Mouse (Mus musculus) small intestine, adult 2 months (tissue): Measurements from ENCODE around the gene Kdelc2.

Experiments
- CTCF ChIP-seq: fragments of 200-500 bp; IDR thresholded peaks from 2 replicates; pipeline ENCODE4 v1.5.1; 2012; ENCODE audit warnings: low read depth, mild to moderate bottlenecking, control low read depth, inconsistent platforms, low read length, moderate library complexity, mixed read lengths; ENCODE audit not compliant: insufficient replicate concordance, insufficient read length; ENCODE audit errors: extremely low read depth
- POLR2A ChIP-seq: fragments of 200-500 bp; IDR thresholded peaks from 2 replicates; pipeline ENCODE4 v1.6.1; 2012; ENCODE audit warnings: low read depth, mild to moderate bottlenecking, control low read depth, inconsistent platforms, low read length, moderate library complexity

GRCm38 (mm10) chr9:53384873-53385272, 1.0 kb downstream of the Kdelc2 start:
- TF ChIP-seq POLR2A (no peak), CTCF (no peak)
